Mouse (Mus musculus) heart, adult 18-20 months (tissue): ENCODE measurements around the gene Cdca7. TPM values are rescaled to one million over a fixed set of nuclear protein-coding genes. Genes with fewer than 3 reads are reported as not detected.

Experiments
- DNase-seq, 2 experiments: peaks; one replicate each; pipeline ENCODE4 v3.0.0; 2021 to 2022; ENCODE audit warnings: mixed read lengths in 1 of 2
- total RNA-seq, 2 experiments: library from RNA; stranded (reverse); gene quantifications; 2 replicates each; pipeline ENCODE4 v1.2.3; 2021

The Cdca7 gene
- total RNA-seq, 2 experiments from 2014 or later: 1.7 to 2.0 TPM

GRCm38 (mm10) chr2:72491650-72492049 is 15.7 kb downstream of the Cdca7 start:
- no peak for DNase-seq

DNA sequence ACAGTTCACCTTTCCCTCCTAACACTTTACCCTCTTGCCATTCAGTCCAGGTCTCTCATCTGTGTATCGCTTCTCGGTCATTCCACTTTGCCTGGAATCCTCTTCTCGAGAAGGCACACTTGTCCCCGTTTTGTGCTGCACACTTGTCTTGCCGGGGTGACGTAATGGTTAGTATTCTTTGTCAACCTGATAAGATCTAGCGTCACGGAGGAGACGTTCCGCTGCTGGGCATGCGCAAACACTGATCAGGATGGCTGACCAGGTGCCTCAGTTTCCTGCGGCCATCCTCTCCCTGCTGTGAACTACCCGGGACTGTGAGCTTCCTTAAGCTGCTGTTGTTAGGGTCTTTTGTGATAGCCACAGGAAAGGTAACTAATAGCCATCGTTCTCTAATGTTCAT is 17.1 kb downstream of the Cdca7 start:
- DNase-seq: no peak

DNA sequence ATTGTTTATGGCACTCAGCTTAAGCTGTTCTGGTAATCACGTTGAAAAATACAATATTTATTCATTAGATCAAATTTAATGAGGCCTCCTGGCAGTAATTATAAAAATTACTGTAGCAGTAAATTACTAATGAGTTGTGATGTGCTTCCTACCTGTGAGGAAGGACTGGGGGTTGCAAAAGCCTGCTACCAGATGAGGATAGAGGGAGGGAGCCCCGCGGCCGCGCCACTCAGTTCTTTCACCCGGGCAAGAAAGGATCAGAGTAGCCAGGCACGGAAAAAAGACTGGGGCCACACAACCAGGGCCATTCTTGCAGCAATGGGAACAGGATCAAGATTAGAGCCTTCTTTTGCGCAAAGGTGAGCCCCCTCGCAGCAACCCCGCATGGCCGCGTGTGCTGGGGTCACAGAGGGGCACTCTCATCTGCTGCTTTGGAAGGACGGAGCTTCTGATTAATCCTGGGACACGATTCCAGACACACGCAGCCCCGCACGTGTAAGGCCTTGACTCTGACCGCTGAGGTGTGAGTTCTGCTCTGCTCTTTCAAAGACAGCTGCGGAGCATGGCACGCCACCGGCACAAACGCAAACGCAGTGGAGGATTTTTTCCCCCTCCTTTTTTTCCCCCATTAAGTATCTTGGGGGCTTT is 23.2 kb downstream of the Cdca7 start:
- DNase-seq: no peak

DNA sequence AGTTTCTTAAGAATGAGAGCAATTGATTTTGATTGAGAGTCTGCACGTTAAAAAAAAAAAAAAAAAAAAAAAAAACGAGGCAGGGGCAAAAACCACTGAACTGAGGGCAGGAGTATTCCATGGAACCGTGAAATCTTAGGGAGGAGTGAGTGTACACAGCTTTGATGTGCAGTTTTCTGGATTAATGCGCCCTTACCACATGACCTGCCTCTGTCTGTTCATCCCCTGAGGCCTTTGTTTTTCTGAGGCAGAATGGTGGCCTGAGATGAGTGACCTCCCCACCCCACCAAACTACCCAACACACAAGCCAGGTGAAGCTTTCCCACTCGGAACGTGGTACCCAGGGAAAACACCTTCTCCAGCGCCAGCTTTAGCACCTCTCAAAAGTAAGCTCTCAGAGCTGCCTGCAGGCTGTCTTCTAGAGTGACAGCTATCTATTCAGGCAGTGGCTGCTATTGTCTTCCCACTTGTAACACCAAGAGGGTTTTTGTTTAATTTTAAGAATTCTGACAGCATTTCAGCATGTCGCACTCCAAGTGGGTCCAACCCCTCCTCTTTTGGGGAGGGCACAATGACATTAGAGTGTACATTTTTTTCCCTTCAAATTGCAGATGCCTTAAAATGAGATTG is 23.9 kb downstream of the Cdca7 start:
- DNase-seq: no peak

DNA sequence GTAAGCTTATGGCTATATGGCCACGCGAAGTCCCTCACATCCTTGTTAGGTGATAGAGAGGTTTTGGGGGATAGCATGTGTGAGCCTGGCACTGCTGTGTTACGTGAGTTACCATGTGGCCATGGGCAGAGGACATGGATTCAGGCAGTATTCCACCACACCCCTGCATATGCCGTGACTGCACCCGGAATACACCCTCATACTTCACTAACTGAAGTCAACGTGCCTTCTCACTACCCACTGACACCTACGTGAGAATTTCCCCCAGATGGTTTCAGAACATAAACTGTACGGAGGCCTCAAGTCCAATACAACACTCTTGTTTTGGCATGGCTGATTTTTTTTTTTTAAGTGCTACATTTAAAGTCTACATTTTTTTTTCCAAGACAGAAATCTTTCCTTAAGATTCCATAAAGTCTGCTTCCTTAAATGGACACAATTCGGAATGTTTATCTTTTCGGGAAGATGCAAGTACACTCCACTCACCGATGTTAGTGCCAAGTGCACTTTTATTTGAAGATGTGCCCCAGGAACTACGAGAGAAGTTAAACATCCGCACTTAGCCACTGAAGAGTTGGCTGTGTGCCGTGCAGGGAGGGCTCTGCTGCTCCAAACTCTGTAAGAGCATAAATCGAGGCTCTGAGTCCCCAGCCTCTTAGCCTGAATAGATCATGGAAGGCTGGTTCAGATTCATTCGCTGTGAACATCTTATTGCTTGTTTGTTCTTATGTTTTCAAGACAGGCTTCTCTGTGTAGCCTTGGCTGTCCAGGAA is 26.3 kb downstream of the Cdca7 start:
- no peak for DNase-seq

GRCm38 (mm10) chr2:72503646-72504045 is 27.7 kb downstream of the Cdca7 start:
- no peak for DNase-seq

GRCm38 (mm10) chr2:72507855-72508635 is 32.1 kb downstream of the Cdca7 start:
- no peak for DNase-seq

GRCm38 (mm10) chr2:72508891-72509290 is 32.9 kb downstream of the Cdca7 start:
- peak; percentile 9 to 15 for DNase-seq

DNA sequence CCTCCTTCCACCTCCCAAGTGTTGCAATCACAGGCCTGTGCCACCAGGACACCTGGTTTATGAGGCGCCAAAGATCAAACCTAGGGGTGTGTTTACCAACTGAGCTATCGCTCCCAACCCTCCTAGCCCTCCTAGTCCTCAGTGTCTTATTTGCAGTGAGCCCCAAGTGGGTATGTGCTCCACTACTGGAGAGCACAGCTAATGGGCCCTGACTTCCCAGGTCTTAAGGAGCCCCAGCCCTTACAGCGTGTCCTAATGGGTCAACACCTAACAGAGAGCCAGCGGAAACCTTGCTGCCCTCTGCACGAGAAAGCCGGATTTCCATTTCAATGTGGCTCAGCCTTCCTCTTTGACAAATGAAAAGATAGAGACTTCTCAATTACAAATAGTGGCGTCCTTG is 39.6 kb downstream of the Cdca7 start:
- no peak for DNase-seq

GRCm38 (mm10) chr2:72515971-72516719 is 40.2 kb downstream of the Cdca7 start:
- peak; percentile 79 to 89 for DNase-seq

GRCm38 (mm10) chr2:72516720-72517089 is 40.7 kb downstream of the Cdca7 start:
- DNase-seq: no peak

DNA sequence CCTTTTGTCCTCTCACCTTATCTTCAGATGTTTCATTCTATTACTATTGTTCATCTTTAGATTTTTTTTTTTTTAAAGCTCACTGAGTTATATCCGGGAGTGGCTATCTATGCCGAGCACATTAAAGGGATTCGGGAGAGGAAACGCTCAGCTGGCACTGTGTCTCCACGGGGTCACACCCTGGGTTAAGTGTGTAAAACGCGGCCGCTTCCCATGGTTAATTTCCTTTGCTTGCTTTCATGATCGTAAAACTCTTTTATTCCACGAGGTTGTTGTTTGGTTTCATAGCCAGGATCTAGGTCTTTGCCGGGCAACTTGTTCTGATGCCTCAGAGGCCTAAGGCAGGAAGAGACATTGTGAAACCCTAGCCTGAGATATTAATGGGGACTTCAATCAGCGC is 48.1 kb downstream of the Cdca7 start:
- DNase-seq: no peak

DNA sequence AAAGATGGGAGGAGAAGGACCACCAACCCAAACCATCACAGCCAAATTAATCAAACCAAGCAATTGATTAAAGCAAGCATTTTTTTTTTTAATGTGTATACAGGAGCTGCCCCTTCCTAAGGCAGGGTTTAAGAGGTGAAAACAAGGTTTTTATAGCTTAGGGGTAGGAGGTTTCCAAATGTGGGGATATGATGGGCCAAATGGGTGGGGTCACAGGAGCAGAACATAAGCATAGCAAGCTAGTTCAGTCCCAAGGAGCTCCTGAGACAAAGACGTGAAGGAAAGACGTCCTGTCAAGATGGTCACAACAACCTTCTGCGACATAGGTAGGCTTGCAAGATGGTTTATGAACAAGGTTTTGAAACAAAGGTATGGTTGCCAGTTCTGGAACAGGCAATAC is 49.6 kb downstream of the Cdca7 start:
- DNase-seq: no peak

DNA sequence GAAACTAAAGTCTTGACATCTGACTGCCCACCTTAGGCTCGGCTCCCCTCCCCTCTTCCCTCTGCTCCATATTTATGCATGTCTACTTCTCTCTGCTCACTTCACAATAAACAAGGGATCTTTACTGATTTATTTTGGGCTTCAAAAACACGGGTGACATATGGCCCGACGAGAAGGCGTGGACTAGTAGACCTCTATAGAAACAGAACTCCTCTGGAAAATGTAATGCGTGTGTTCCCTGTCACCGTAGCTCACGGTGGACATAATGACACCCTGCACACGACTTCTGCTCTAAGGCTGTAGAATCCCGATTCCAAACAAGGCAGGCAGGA is 53.0 kb downstream of the Cdca7 start:
- no peak for DNase-seq

DNA sequence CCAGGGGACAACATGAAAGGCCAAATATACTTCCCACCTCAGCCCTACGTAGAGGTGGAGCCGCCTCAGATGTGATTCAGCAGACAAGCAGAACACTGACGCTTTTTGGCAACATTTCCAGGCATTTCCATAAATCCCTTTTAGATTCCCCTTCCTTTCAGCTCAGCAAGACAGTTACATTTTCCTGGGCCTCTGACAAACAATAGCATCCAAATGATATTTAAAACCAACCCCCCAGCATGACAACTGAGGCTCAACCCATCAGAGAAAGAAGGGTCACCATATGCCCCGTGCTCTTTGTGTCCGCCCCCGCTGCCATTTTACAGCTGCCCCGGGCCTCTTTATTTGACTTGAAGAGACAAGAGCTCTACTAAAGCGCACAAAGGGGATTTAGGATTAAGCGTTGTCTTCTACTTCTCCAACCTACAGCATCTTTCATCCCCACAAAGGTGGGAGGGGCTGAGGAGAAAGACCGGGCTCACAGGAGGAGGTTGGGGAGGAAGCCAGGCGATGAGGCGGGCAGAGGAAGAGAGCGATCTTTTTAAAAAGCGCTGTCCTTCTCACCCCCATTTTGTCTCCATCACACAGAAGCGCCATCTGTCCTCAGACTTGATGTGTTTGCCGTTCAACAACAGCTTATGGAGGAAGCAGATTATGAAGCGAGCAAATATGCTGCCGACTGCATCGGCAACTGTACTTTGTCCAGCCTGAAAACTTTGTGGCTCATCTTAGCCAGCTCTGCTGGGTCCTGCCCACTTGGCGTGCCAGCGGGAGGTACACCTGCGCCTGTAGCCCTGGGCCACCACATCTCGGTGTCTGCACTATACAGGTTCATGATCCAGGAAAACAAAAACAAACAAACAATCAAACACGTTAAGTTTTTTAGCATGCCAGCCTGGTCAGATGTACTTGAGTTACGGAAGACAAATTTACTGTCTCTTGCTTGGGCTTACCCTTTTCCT is 53.7 kb downstream of the Cdca7 start:
- no peak for DNase-seq

DNA sequence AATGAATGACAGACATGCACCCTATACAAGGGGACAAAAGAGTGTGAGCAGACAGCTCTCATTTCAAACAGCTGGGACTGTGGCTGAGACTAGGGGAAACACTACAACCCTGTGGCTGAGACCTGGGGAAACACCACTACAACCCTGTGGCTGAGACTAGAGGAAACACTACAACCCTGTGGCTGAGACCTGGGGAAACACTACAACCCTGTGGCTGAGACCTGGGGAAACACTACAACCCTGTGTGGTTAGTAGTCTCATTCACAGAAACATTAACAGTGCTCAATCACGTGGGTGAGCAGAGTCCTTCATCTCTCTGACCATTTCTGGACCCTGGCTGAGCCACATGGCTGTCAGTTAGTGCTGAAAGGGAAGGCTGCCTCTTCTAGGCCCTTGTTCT is 59.9 kb downstream of the Cdca7 start:
- DNase-seq: no peak
